Mouse (Mus musculus) cortical plate, adult 2 months (tissue): Measurements from ENCODE around the gene Elovl4.

Source experiments
- CTCF ChIP-seq: fragments of 200-500 bp; IDR thresholded peaks from 2 replicates; pipeline ENCODE4 v1.5.1; 2011; ENCODE audit warnings: mild to moderate bottlenecking, control low read depth, low read length; ENCODE audit not compliant: insufficient read depth; ENCODE audit errors: extremely low read depth
- POLR2A ChIP-seq: fragments of 200-500 bp; IDR thresholded peaks from 2 replicates; pipeline ENCODE4 v1.6.1; 2011; ENCODE audit warnings: mild to moderate bottlenecking, low read length, control low read depth; ENCODE audit not compliant: insufficient read depth; ENCODE audit errors: extremely low read depth

DNA sequence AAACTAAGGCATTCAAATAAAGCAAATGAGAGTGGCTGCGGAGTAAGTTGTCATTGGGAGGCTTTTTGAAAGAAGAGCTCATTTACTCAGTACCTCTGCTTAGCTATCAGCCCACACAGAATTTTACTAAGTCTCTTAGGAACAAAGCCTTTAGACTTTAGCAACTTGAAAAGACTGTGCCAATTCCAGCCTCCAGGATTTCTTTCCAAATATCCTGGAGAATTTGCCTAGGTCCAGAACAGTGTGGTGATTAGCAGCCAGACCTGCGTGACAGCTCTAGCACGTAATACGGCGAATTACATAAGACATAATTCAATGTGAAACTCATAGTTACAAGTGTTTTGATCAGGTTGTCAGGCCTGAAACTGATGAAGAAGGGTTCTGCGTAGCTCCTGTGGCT lies 16.8 kb downstream of the Elovl4 start:
- TF ChIP-seq POLR2A (no peak), CTCF (no peak)
